Mouse (Mus musculus): ENCODE data around the gene Gemin7.

DNA sequence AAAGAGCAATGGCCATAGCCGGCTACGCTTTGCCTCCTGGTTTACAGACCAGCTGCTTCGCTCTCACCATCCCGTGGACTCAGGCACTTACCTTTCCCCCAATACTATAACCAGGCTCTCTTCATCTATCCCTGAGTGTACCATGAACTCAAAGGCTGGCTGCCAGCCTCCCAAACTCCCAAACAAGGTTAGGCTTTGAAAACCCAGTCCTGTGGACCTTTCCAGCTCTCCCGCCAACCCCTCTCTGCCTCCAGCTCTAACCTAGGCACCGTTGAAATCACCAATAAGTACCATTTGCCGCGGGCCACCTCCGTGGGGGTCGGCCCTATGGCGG is 16.0 kb downstream of the Gemin7 start:
- TF ChIP-seq CTCF (IDR thresholded peaks at IDR 0.05; ENCODE audit: low read depth) (no peak), EP300 (IDR thresholded peaks at IDR 0.05; ENCODE audit: low read depth) (no peak)
